Mouse (Mus musculus) testis, adult 2 months (tissue): Measurements from ENCODE around the gene Gabpb2.

Experiments
- CTCF ChIP-seq: fragments of 200-500 bp; IDR thresholded peaks from 2 replicates; pipeline ENCODE4 v1.5.1; 2012; ENCODE audit warnings: low read depth, mild to moderate bottlenecking, inconsistent platforms, low read length, moderate library complexity; ENCODE audit not compliant: control insufficient read depth, insufficient read depth, insufficient replicate concordance
- POLR2A ChIP-seq: fragments of 200-500 bp; IDR thresholded peaks from 2 replicates; pipeline ENCODE4 v1.6.1; 2012; ENCODE audit warnings: low read depth, mild to moderate bottlenecking, inconsistent platforms, low read length, moderate library complexity; ENCODE audit not compliant: control insufficient read depth

DNA sequence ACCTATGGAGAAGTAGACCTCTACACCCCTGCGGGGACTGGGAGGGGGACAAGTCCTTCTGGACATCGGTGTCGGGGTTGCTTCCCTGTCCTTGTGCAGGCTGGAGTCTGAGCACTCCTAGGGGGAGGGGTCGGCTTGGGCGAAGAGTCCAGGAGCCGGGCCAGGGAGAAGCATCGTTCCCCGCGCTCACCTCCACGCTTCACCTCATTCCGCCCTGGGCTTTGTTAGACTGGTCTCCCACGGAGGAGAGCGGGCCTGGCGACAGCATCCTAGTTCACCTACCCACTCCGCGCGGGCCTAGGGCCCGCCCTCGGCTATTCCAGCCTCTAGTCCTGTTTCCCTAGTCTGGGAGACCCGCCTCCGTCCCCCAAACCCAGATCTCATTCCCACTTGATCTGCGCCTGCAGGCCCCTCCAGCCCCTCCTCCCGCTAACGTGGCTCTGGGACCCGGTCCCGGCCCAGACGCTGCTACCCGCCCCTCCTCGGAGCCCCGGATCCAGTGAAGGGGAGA is 56.6 kb downstream of the Gabpb2 start:
- TF ChIP-seq CTCF, result no peak
- TF ChIP-seq POLR2A, result no peak
